Mouse (Mus musculus) CH12.LX (cell line): ENCODE data around the gene 4930583I09Rik.

Source experiments
- CHD1 ChIP-seq: IDR thresholded peaks from 2 replicates; pipeline ENCODE4 v1.6.1; 2012; ENCODE audit warnings: low read depth, low read length, improper control_type of control experiment, inconsistent platforms
- MAX ChIP-seq: IDR thresholded peaks from 2 replicates; pipeline ENCODE4 v1.6.1; 2011; ENCODE audit warnings: low read length, improper control_type of control experiment
- POLR2A ChIP-seq: IDR thresholded peaks from 2 replicates; pipeline ENCODE4 v1.6.1; 2011; ENCODE audit warnings: low read depth, mild to moderate bottlenecking, improper control_type of control experiment, low read length

DNA sequence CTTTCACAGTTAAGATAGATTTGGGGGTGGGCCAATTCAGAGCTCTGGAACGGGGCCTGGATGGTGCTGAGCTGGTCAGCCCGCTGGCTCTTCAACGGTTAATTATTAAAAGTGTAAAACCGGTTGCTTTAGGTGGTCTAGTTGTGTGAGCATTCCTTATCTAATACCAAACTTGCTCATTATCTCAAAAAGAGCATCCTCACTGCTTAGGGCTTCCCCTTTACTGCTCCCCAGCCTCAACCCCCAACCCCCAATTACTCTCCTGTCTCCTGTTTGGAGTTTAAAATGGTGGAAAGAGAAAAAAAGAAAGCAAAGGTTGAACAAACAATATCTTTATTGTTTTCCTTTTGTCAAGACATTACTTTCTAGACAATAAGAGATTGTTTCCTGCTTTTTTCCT, 27.9 kb upstream of the 4930583I09Rik start:
- no peak for TF ChIP-seq POLR2A
- TF ChIP-seq CHD1, result no peak
- TF ChIP-seq MAX, result no peak
